Mouse (Mus musculus): Measurements from ENCODE around the gene Dhrs4. TPM values are rescaled to one million over a fixed set of nuclear protein-coding genes. Genes with fewer than 3 reads are reported as not detected.

The Dhrs4 gene
- polyA plus RNA-seq, 1 experiment from 2014 or later: 26.3 TPM

- no peak for ATAC-seq (ENCODE audit: low FRiP score, low read depth)
- no peaks in the 10 kb centered on the region for H3K27me3 ChIP-seq
- no peak overlapping the region for H3K4me2 ChIP-seq
- H3K4me3 ChIP-seq: no peak overlapping the region
- H3K9me3 ChIP-seq: no peaks in the 10 kb centered on the region
- no peaks in the 10 kb centered on the region for H3K4me1 ChIP-seq (replicated peaks)
- WGBS: 80% methylated on average over 4 of the region's 4 CpGs
- H3K9ac ChIP-seq: no peak overlapping the region
- H3K27ac ChIP-seq (replicated peaks): no peak overlapping the region
- no peaks in the 10 kb centered on the region for H3K36me3 ChIP-seq
Measured at GRCm38 (mm10) chr14:55466481-55466880, 12.1 kb upstream of the Dhrs4 start.

GRCm38 (mm10) chr14:55467108-55467507 is 11.4 kb upstream of the Dhrs4 start:
- ATAC-seq (ENCODE audit: low FRiP score, low read depth): no peak
- H3K27ac ChIP-seq (replicated peaks): no peak overlapping the region
- H3K4me2 ChIP-seq: no peak overlapping the region
- no peaks in the 10 kb centered on the region for H3K4me1 ChIP-seq (replicated peaks)
- no peaks in the 10 kb centered on the region for H3K36me3 ChIP-seq
- H3K9me3 ChIP-seq: no peaks in the 10 kb centered on the region
- 84% methylated on average over 7 of the region's 7 CpGs for WGBS
- H3K4me3 ChIP-seq: no peak overlapping the region
- no peaks in the 10 kb centered on the region for H3K27me3 ChIP-seq
- H3K9ac ChIP-seq: no peak overlapping the region

- Histone ChIP-seq H3K9ac (no peak overlapping the region), H3K36me3 (no peaks in the 10 kb centered on the region), H3K9me3 (no peaks in the 10 kb centered on the region), H3K4me3 (no peak overlapping the region), H3K4me2 (no peak overlapping the region), H3K4me1 (replicated peaks) (no peaks in the 10 kb centered on the region), H3K27ac (replicated peaks) (no peak overlapping the region), H3K27me3 (no peaks in the 10 kb centered on the region)
- WGBS: 92% methylated on average over 2 of the region's 2 CpGs
- no peak for ATAC-seq (ENCODE audit: low FRiP score, low read depth)
Measured at GRCm38 (mm10) chr14:55468301-55468741, 10.2 kb upstream of the Dhrs4 start.

GRCm38 (mm10) chr14:55469041-55469440 is 9.5 kb upstream of the Dhrs4 start:
- Histone ChIP-seq H3K9ac (no peak overlapping the region), H3K4me2 (no peak overlapping the region), H3K27ac (replicated peaks) (no peak overlapping the region), H3K9me3 (no peaks in the 10 kb centered on the region), H3K4me3 (no peak overlapping the region), H3K36me3 (no peaks in the 10 kb centered on the region), H3K4me1 (replicated peaks) (no peaks in the 10 kb centered on the region), H3K27me3 (no peaks in the 10 kb centered on the region)
- 88% methylated on average over 2 of the region's 2 CpGs for WGBS
- no peak for ATAC-seq (ENCODE audit: low FRiP score, low read depth)

GRCm38 (mm10) chr14:55469821-55470220 is 8.7 kb upstream of the Dhrs4 start:
- no peak for ATAC-seq (ENCODE audit: low FRiP score, low read depth)

GRCm38 (mm10) chr14:55470806-55471205 is 7.8 kb upstream of the Dhrs4 start:
- 15% methylated on average over 10 of the region's 10 CpGs for WGBS
- no peak for ATAC-seq (ENCODE audit: low FRiP score, low read depth)
- Histone ChIP-seq H3K36me3 (no peaks in the 10 kb centered on the region), H3K4me3 (no peak overlapping the region), H3K4me1 (replicated peaks) (no peaks in the 10 kb centered on the region), H3K9ac (no peak overlapping the region), H3K27ac (replicated peaks) (no peak overlapping the region), H3K9me3 (no peaks in the 10 kb centered on the region), H3K4me2 (0 out of 2 replicates have a peak overlapping the region, but pooled peaks have one; percentile 5), H3K27me3 (no peaks in the 10 kb centered on the region)

More at GRCm38 (mm10) chr14:55469821-55470220, 8.7 kb upstream of the Dhrs4 start:
- Histone ChIP-seq H3K9ac (no peak overlapping the region), H3K36me3 (no peaks in the 10 kb centered on the region), H3K27me3 (no peaks in the 10 kb centered on the region), H3K4me3 (no peak overlapping the region), H3K4me2 (no peak overlapping the region), H3K4me1 (replicated peaks) (no peaks in the 10 kb centered on the region), H3K27ac (replicated peaks) (no peak overlapping the region), H3K9me3 (no peaks in the 10 kb centered on the region)
- WGBS: 91% methylated on average over 6 of the region's 6 CpGs

- H3K27me3 ChIP-seq: no peaks in the 10 kb centered on the region
- no peak overlapping the region for H3K4me3 ChIP-seq
- no peaks in the 10 kb centered on the region for H3K36me3 ChIP-seq
- no peak overlapping the region for H3K27ac ChIP-seq (replicated peaks)
- peaks cover 11% of the 10 kb centered on the region; the same call in 1 of the 2 replicates for H3K4me1 ChIP-seq (replicated peaks)
- no peaks in the 10 kb centered on the region for H3K9me3 ChIP-seq
- 50% methylated on average over 2 of the region's 2 CpGs for WGBS
- no peak for ATAC-seq (ENCODE audit: low FRiP score, low read depth)
- no peak overlapping the region for H3K9ac ChIP-seq
- no peak overlapping the region for H3K4me2 ChIP-seq
Measured at GRCm38 (mm10) chr14:55475654-55476053, 2.9 kb upstream of the Dhrs4 start.

GRCm38 (mm10) chr14:55477421-55477820 is 1.1 kb upstream of the Dhrs4 start:
- Histone ChIP-seq H3K4me2 (no peak overlapping the region), H3K9ac (no peak overlapping the region), H3K4me3 (no peak overlapping the region), H3K27me3 (no peaks in the 10 kb centered on the region), H3K9me3 (no peaks in the 10 kb centered on the region), H3K27ac (replicated peaks) (no peak overlapping the region), H3K4me1 (replicated peaks) (peaks cover 11% of the 10 kb centered on the region; the same call in 1 of the 2 replicates), H3K36me3 (no peaks in the 10 kb centered on the region)
- 100% methylated on average over 1 of the region's 1 CpGs for WGBS
- no peak for ATAC-seq (ENCODE audit: low FRiP score, low read depth)

GRCm38 (mm10) chr14:55477829-55478228 is 729 bp upstream of the Dhrs4 start:
- Histone ChIP-seq H3K9me3 (no peaks in the 10 kb centered on the region), H3K27ac (replicated peaks) (no peak overlapping the region), H3K4me2 (no peak overlapping the region), H3K36me3 (no peaks in the 10 kb centered on the region), H3K4me3 (no peak overlapping the region), H3K9ac (no peak overlapping the region), H3K27me3 (no peaks in the 10 kb centered on the region), H3K4me1 (replicated peaks) (peaks cover 11% of the 10 kb centered on the region; the same call in 1 of the 2 replicates)
- 94% methylated on average over 5 of the region's 5 CpGs for WGBS
- ATAC-seq (ENCODE audit: low FRiP score, low read depth): no peak

- 92% methylated on average over 10 of the region's 10 CpGs for WGBS
- Histone ChIP-seq H3K27ac (replicated peaks) (no peak overlapping the region), H3K9ac (no peak overlapping the region), H3K4me2 (no peak overlapping the region), H3K4me3 (peak overlapping the region; percentile 54; the same call in 1 of the 2 replicates), H3K36me3 (no peaks in the 10 kb centered on the region), H3K9me3 (no peaks in the 10 kb centered on the region), H3K27me3 (no peaks in the 10 kb centered on the region), H3K4me1 (replicated peaks) (peaks cover 11% of the 10 kb centered on the region; the same call in 1 of the 2 replicates)
- ATAC-seq (ENCODE audit: low FRiP score, low read depth): no peak
Measured at GRCm38 (mm10) chr14:55479629-55480028, 1.1 kb downstream of the Dhrs4 start.

- Histone ChIP-seq H3K9ac (no peak overlapping the region), H3K4me2 (no peak overlapping the region), H3K27me3 (no peaks in the 10 kb centered on the region), H3K4me1 (replicated peaks) (peaks cover under 1% of the 10 kb centered on the region; the same call in 1 of the 2 replicates), H3K9me3 (no peaks in the 10 kb centered on the region), H3K4me3 (no peak overlapping the region), H3K27ac (replicated peaks) (no peak overlapping the region), H3K36me3 (no peaks in the 10 kb centered on the region)
- WGBS: 72% methylated on average over 5 of the region's 5 CpGs
- no peak for ATAC-seq (ENCODE audit: low FRiP score, low read depth)
Measured at GRCm38 (mm10) chr14:55484430-55485085, 6.0 kb downstream of the Dhrs4 start.

GRCm38 (mm10) chr14:55486836-55487235 is 8.3 kb downstream of the Dhrs4 start:
- Histone ChIP-seq H3K4me2 (no peak overlapping the region), H3K36me3 (no peaks in the 10 kb centered on the region), H3K27ac (replicated peaks) (no peak overlapping the region), H3K27me3 (no peaks in the 10 kb centered on the region), H3K9me3 (no peaks in the 10 kb centered on the region), H3K9ac (no peak overlapping the region), H3K4me1 (replicated peaks) (peaks cover 13% of the 10 kb centered on the region), H3K4me3 (no peak overlapping the region)
- 86% methylated on average over 8 of the region's 8 CpGs for WGBS
- no peak for ATAC-seq (ENCODE audit: low FRiP score, low read depth)

Measured in hindbrain, embryonic 15.5 days (tissue).